Mouse (Mus musculus) cerebellum, adult 2 months (tissue): ENCODE data around the gene Ikzf1.

Source experiments
- CTCF ChIP-seq: fragments of 200-500 bp; IDR thresholded peaks from 2 replicates; pipeline ENCODE4 v1.5.1; 2011; ENCODE audit warnings: low read depth, mild to moderate bottlenecking, control low read depth, low read length, moderate library complexity, borderline replicate concordance; ENCODE audit not compliant: insufficient read depth
- POLR2A ChIP-seq: fragments of 200-500 bp; IDR thresholded peaks from 2 replicates; pipeline ENCODE4 v1.6.1; 2011; ENCODE audit warnings: low read length, control low read depth, borderline replicate concordance; ENCODE audit not compliant: insufficient read depth

DNA sequence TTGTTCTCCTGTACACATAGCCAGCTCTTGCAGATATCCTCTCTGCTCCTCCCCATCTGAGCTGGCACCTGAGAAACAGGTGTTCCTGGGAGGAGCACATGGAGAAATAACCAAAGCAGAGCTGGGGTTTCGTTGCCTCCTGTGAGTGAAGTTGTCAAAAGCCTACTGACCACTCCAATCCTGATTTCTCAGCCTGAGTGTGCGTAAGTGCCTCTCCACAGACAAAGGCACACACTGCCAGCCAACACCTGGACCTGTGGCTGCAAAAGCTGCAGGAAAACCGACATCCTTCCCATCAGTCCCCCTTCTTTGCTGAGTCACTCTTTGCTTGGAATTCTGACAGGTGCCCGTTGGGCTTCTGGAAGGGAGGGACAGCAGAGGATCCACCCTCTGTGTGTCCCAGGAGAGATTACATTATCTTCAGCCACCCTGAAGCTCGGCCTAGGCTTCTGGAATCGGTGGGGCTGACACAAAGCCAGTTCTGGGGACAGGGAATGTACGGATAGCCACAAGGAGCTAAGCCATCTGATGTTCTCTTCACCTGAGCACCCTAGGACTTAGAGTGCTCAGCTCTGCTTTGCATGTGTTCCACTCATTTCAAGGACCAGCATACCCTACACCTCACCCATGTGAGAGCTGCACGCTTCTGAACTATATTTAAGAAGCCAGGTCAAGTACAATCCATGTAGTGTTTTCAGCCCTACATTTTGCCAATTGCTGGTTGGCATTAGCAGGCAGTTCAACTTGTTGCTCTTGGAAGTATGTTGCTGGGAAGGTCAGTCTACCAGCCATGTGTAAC is 48.4 kb downstream of the Ikzf1 start:
- TF ChIP-seq CTCF, result no peak
- TF ChIP-seq POLR2A, result no peak
